Mouse (Mus musculus) lung, postnatal 36 days (tissue): ENCODE measurements around the gene Kcng1.

ENCODE experiments used
- DNase-seq: peaks from one replicate; pipeline ENCODE4 v3.0.0; 2022; ENCODE audit warnings: mixed read lengths

Kcng1 gene

DNA sequence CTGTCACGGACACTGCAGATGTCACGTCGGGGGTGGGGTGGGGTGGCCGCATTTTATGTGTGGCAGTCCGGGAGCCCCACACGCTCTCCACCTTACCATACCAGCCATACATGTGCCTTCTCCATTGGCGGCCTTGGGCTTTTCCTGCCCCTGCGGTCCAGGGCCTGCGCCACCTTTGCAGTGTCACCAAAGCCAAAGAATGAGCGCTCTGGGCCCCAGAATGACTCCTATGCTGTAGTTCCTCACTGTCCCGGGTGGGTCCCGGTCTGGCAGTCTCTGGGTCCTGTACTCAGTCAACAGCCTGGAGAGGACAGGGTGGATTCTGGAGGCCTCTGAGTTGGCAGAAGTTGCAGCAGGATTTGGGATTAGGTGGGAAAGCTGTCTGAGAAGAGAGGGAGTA, at the start of gene Kcng1:
Gene Kcng1 (minus strand): TSS at position 155 of the 400 bp plus-strand sequence.
- no peak for DNase-seq

DNA sequence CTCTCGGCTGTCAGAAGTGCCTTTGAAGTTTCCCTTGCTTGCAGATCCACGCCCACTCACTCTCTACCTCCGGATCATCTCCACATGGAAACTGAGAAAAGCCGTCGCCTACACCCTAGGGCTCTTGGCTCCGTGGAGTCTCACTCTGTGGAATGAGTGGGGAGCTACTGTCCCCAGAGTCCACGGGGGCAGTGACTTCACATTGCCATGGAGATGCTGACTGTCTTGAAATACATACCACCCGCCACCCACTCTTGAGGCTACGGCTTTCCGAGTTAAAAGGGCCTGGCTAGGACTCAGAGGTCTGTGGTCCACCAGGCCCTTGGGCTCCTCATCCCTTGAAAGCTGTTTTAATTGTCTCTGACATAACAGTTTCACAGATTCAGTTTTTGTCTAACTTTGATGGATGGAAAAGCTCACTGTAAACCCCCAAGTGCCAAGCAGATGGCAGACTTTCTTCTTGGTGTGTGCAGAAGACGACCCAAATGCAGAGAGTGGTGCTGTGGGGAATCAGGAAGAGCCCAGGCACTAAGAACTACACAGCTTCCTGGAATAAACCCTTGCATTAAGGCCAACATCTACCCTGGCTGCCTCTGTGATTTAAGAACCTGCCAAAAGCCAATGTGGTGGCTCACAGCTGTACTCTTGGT, 49.0 kb upstream of the Kcng1 start:
- no peak for DNase-seq

- no peak for DNase-seq
Observed at GRCm38 (mm10) chr2:168321716-168322374, 40.3 kb upstream of the Kcng1 start.

DNA sequence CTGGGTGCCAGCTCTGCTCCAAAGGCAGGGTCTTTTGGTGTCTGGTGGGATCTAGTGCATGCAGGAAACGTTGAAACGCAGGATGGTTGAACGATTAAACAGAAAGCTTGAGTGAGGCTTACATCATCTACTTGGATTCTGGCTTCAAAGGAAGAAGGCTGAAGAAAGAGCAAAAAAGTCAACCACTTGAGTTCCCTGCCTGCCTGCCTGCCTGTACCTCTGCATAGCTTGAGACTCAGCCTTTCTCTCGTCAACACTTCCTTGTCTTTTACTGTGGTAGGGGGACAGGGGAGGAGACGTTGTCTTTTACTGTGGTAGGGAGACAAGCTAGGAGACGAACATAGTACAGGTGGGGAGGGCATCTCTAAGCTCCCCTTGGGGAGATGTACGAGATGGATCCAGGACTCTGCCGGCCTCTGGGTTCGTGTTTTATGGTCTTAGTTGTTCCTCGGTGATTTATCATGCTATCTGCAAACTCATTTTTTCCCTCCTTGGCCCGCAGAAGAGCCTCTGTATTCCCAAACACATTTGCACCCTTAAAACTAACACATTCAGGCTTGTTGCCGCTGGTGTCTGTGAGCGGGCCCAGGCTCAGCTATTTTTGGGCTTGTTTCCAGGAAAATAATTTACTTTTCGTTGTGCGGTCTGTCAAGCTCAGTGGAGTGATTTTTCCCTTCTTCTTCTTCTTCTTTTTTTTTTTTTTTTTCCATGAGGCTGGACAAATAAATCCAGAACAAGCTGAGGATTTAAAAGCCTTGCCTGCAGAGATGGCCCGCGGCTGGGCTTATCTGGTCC, 39.0 kb upstream of the Kcng1 start:
- DNase-seq = peak; percentile 29

DNA sequence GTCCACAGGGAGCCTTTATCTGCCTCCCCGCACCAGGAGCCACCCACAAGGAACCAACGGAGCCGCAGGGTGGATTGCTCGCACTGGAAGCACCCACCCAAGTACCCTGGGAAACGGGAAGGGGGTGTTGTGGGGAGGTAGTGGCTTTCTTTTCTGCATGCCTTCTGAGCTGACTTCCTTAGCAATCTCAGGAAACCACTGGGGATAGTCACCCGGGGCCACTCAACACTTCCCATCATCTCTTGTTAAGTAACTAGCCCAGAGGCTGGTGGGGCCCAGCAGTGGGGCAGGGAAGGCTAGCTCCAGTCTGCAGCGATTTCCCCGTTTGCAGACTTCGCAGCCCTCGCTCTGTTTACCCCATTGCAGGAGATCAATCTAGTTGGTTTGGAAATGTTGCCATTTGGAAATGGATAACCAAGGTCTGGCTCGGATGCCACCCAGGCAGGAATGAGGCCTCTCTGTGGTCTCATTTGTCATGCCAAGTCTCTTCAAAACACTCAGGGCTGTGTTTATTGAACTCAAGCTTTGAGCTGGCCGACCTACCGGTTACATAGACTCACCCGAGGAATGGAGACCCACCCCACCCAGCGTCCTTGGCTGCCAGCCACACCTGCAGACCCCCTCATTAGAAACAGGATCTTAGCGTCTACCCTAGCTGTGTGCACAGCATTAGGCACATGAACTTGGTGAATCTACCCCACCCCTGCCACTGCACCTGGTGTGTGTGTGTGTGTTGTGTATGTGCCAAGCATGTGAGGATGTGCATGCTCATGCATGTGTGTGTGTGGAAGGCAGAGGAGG, 33.3 kb upstream of the Kcng1 start:
- no peak for DNase-seq

DNA sequence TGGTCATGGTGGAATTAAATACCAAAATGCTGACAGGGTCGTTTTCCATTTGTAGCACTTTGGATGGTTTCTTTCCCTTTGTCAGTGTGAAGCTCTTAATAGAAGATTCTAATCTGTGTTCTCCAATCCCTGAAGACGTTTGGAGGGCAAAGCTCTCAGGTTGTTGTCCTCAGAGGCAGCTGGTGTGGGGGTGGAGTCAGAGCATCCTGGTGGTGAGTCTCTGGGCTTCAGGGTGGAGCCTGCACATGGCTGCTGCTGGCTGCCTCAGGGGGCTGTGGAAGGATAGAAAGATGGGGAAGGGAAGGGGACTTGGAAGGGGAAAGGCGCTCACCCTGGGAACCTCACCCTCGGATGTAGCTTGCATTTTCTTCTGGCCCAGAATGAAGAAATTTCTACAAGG, 31.0 kb upstream of the Kcng1 start:
- DNase-seq = no peak

GRCm38 (mm10) chr2:168311006-168311405, 29.5 kb upstream of the Kcng1 start:
- DNase-seq = no peak

GRCm38 (mm10) chr2:168308916-168309315, 27.4 kb upstream of the Kcng1 start:
- DNase-seq = no peak

DNA sequence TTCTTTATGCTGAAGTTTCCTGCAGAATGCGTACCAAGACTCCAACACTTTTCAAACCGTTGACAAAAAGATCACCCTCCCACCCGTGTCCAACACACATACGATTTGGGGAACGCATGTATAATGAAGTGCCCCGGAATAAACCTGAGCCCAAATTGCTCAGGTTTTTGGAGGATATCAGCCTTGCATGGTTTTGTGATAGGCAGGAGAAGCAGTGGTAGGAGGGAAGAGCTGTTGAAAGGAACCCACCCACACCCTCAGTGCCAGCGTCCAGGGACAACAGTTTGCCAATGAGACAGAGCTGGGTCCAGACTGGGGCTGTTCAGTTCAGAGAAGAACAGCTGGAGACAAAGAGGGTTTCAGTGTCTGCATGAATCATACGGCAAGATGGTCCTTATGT, 18.1 kb upstream of the Kcng1 start:
- DNase-seq = no peak

GRCm38 (mm10) chr2:168296530-168296929, 15.0 kb upstream of the Kcng1 start:
- no peak for DNase-seq

DNA sequence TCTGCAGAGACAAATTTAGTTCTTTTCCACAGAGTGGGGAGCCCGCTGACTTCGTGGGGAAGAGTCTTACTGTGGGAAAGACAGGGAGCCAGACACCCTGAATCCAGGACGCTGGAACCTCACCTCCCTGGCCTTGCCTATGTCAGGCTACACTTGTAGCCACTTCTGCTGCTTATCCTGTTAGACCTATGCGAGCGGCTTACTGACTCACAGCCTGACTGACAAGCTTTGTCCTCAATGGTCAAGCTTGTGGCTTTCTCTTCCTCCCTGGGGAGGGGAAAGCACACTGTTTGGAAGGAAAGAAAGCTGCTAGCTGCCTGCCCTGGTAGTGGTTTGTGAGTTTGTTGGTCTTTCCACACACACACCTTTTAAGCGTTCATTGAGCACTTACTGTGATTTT, 11.0 kb upstream of the Kcng1 start:
- no peak for DNase-seq

DNA sequence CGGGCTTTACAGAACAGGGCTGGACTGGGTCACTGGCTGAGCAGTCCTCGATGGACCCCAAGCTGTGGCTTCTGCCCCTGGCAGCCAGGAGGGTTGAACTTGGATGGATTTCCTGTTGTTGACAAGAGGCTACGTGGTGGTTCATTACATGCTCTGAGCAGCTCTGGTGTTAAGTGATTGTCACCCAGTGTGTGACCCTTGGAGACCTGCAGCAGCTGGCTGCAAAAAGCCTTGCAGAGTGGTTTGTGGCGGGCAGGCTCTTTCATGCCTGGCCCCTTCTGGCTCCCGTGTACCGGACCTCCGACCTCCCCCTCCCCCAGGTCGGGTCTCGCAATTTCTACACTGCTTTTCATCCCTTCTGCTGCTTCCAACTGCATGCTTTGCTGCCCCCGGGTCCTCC, 10.5 kb upstream of the Kcng1 start:
- no peak for DNase-seq

DNA sequence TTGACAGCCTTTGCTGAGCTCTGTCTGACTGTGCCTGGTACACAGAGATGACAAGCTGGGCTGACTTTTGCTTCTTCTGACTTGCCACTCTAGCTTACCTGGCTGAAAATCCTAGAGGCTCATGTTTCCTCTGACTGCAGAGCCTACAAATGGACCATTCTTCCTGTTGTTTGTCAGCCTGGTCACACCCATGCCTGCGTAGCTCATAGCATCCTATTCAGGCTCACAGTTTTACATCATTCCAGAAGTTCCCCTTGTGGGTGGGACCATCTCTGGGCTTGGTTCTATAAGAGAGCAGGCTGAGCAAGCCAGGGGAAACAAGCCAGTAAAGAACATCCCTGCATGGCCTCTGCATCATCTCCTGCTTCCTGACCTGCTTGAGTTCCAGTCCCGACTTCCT, 8.3 kb upstream of the Kcng1 start:
- DNase-seq = no peak

- DNase-seq = no peak
Observed at GRCm38 (mm10) chr2:168289016-168289415, 7.5 kb upstream of the Kcng1 start.

DNA sequence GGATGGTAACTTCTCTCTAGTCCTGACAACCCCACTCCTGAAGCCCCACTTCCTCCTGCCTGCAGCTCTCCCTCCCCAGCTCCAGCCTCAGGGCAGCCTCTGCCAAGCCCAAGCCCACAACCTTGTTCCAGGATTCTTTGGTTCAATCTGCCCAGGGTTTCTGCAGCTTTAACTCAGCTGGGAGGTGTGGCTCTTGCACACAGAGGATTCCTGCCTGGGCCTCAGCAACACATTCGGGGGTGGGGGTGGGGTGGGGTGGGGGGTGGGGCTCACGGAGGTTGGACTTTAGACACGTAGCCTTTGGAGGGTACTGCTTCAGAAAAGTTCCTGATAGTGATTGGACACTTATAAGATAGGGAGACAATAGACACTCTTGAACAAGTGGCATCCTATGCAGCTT, 5.5 kb upstream of the Kcng1 start:
- DNase-seq = no peak

DNA sequence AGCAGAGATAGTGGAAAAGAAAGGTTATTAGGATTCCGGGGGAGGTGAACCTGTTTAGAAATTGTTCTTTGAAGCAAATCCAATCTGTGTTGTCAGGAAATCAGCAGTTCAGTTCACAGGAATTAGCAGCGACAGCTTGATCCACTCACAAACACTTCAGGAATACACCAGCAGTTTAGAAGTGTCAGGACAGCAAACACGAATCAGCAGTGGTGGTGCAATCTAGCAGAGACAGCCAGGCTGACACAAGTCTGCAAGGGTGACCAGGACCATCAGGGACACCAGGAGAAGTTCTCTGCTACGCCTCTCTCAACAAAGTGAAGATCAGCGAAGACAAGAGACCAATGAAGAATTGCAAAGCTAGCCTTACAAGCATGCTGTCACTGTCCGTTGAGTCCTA, 3.6 kb upstream of the Kcng1 start:
- peak; percentile 71 for DNase-seq

GRCm38 (mm10) chr2:168280729-168281581, 581 bp downstream of the Kcng1 start:
- peak; percentile 8 for DNase-seq

GRCm38 (mm10) chr2:168274374-168274935, 7.1 kb downstream of the Kcng1 start:
- DNase-seq = peak; percentile 77

GRCm38 (mm10) chr2:168273387-168273786, 8.1 kb downstream of the Kcng1 start:
- DNase-seq = no peak

DNA sequence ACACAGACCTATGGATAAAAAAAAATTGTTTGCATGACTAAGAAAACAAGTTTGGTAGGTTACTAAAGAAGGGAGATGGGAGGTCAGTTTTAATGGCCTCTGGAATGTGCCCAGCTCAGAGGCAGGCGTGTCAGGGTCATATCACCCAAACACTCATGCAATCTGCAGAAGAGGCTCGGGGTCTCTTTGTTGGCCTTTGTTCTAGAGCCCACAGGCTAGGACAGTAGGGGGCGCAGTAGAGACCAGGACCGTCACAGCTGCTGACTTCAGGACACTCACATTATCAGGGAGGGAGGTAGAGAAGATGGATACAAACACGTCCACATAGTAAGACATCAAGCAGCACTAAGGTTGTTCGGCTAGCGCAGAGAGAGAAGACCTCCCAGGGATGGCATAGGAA, 13.5 kb downstream of the Kcng1 start:
- DNase-seq = peak; percentile 43

DNA sequence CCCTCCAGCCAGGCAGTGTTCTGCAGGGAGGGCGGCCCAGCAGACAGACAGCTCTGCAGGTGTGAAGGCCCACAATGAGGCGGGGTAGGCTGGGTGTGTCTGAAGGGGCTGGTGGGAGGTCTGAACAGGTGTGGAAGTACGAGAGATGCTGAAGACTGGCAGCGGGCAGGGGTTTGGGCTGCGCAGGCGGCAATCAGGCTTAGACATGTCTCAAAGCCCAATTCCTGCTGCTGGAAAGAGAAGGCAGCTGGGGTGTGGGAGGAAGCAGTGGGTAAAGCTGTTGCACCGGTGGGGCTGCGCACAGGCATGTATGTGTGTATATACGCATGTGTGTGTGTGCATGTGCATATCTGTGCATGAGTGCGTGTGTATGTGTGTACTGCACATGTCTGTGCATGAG, 20.6 kb downstream of the Kcng1 start:
- no peak for DNase-seq

- DNase-seq = no peak
Observed at GRCm38 (mm10) chr2:168260124-168260523, 21.4 kb downstream of the Kcng1 start.
